Mouse (Mus musculus) E14TG2a.4 (cell line): ENCODE measurements around the gene Rxra.

Experiments used
- H3K27me3 ChIP-seq: 2 replicates; pipeline ENCODE4 v1.6.1; 2014; ENCODE audit warnings: low read length, control low read depth; ENCODE audit not compliant: insufficient read depth
- H3K36me3 ChIP-seq: 2 replicates; pipeline ENCODE4 v1.6.1; 2014; ENCODE audit warnings: low read length, control low read depth; ENCODE audit not compliant: insufficient read depth
- H3K4me1 ChIP-seq: replicated peaks from 2 replicates; pipeline ENCODE4 v1.6.1; 2014; ENCODE audit warnings: low read depth, low read length, control low read depth
- H3K4me3 ChIP-seq: replicated peaks from 2 replicates; pipeline ENCODE4 v1.5.1; 2014; ENCODE audit warnings: mild to moderate bottlenecking, low read length
- H3K9me3 ChIP-seq: 2 replicates; pipeline ENCODE4 v1.6.1; 2014; ENCODE audit warnings: low read length, control low read depth
- CTCF ChIP-seq: conservative IDR thresholded peaks from 2 replicates; pipeline ENCODE4 v1.5.1; 2014; ENCODE audit warnings: low read length
- NANOG ChIP-seq: IDR thresholded peaks from 2 replicates; pipeline ENCODE4 v1.6.1; 2014; ENCODE audit warnings: borderline replicate concordance, low read length, mixed read lengths
- POU5F1 ChIP-seq: IDR thresholded peaks from 2 replicates; pipeline ENCODE4 v1.6.1; 2014; ENCODE audit warnings: low read length, borderline replicate concordance

Gene Rxra

DNA sequence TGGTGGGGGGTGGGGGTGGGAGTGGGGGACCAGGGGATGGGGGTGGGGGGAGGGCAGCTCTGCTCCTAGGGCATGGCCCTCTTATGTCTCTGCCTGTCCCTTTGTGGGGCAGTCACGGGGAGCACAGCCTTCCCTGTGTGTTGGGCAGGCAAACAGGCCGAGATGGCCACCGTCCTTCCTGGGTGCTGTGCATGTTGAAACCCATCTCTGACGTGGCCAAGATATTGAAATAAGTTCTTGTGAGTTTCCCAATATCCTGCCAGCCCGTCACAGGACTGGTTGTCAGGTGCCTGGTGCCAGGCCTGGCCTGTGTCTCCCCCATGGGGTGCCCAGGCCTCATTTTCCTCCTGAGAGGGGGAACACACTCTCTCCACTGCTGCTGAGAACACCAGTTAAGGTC lies 37.9 kb downstream of the Rxra start:
- TF ChIP-seq POU5F1: no peak
- TF ChIP-seq NANOG: no peak
- no peak for TF ChIP-seq CTCF
- H3K27me3 ChIP-seq: 0 out of 2 replicates have a peak, but pooled peaks cover 7% of the 10 kb centered on the region

DNA sequence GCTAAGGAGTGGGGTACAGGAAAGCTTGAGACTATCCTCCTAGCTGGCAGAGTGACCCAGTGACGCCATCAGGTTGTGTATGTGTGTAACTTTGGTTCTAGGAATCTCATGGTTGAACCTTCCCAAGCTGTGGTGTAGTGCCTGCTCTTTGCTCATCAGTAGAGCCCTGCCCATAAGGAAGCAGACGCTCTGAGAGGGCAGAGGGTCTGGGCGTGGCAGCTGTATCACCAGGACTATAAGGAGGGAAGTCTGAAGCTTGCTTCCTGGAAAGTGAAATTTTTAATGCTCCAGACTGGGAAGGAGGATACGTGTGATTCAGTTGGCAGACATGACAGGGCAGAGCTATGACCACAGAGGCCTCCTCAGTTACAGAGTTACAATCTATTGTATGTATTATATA lies 39.0 kb downstream of the Rxra start:
- Histone ChIP-seq H3K9me3 (no peaks in the 10 kb centered on the region), H3K36me3 (no peaks in the 10 kb centered on the region), H3K27me3 (0 out of 2 replicates have a peak, but pooled peaks cover 7% of the 10 kb centered on the region), H3K4me3 (no peak overlapping the region), H3K4me1 (peaks cover 12% of the 10 kb centered on the region)
- no peak for TF ChIP-seq NANOG
- no peak for TF ChIP-seq CTCF
- TF ChIP-seq POU5F1: no peak

More for the DNA sequence above, 37.9 kb downstream of the Rxra start:
- Histone ChIP-seq H3K4me3 (no peak overlapping the region), H3K4me1 (peaks cover 1% of the 10 kb centered on the region), H3K36me3 (no peaks in the 10 kb centered on the region), H3K9me3 (no peaks in the 10 kb centered on the region)

- Histone ChIP-seq H3K9me3 (no peaks in the 10 kb centered on the region), H3K4me1 (peaks cover 17% of the 10 kb centered on the region), H3K27me3 (0 out of 2 replicates have a peak, but pooled peaks cover 7% of the 10 kb centered on the region), H3K4me3 (no peak overlapping the region), H3K36me3 (no peaks in the 10 kb centered on the region)
- TF ChIP-seq POU5F1 (no peak), NANOG (no peak)
Measured at GRCm38 (mm10) chr2:27716339-27716738, 40.1 kb downstream of the Rxra start.

- H3K4me1 ChIP-seq: peaks cover 17% of the 10 kb centered on the region
- H3K4me3 ChIP-seq: no peak overlapping the region
- H3K9me3 ChIP-seq: no peaks in the 10 kb centered on the region
- H3K36me3 ChIP-seq: no peaks in the 10 kb centered on the region
- 0 out of 2 replicates have a peak, but pooled peaks cover 7% of the 10 kb centered on the region for H3K27me3 ChIP-seq
- TF ChIP-seq NANOG (no peak), CTCF (no peak), POU5F1 (no peak)
Measured at GRCm38 (mm10) chr2:27718191-27718590, 42.0 kb downstream of the Rxra start.

GRCm38 (mm10) chr2:27719601-27720000 lies 43.4 kb downstream of the Rxra start:
- Histone ChIP-seq H3K36me3 (no peaks in the 10 kb centered on the region), H3K27me3 (0 out of 2 replicates have a peak, but pooled peaks cover 7% of the 10 kb centered on the region), H3K9me3 (no peaks in the 10 kb centered on the region), H3K4me1 (peaks cover 17% of the 10 kb centered on the region), H3K4me3 (no peak overlapping the region)
- TF ChIP-seq POU5F1: no peak
- no peak for TF ChIP-seq NANOG
- TF ChIP-seq CTCF: no peak

- no peaks in the 10 kb centered on the region for H3K9me3 ChIP-seq
- H3K4me1 ChIP-seq: peaks cover 17% of the 10 kb centered on the region
- TF ChIP-seq NANOG: no peak
- TF ChIP-seq POU5F1: no peak
- no peak for TF ChIP-seq CTCF
- H3K36me3 ChIP-seq: no peaks in the 10 kb centered on the region
- H3K27me3 ChIP-seq: 0 out of 2 replicates have a peak, but pooled peaks cover 7% of the 10 kb centered on the region
- H3K4me3 ChIP-seq: no peak overlapping the region
Measured at GRCm38 (mm10) chr2:27721611-27722010, 45.4 kb downstream of the Rxra start.

DNA sequence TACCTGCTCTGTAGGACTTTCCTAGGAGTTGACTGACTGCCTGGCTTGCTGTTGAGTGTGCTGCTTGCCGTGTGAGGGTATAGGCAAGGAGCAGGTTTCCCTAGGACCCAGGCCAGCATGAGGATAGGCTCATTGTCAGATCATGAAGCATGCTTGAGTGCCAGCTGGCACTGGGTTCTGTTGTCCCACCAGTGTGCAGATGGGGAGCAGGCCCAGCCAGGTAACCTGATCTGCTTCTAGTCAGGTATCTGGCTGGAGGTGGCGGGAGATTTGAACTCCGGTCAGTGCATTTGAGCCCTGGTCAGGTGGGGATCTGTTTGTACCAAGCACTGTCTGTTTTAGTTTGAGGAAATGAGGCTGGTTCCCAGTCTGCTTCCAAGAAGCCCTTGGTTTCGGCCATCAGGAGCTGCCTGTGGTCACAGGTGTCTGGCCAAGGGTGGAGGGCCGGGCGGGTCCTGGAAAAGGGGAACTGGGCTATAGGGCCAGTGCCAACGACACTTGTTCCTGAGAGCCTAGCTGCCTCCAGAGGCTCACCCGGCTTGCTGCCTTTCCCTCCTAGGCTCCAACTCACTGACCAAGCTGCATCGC lies 48.6 kb downstream of the Rxra start:
- Histone ChIP-seq H3K36me3 (no peaks in the 10 kb centered on the region), H3K4me1 (peaks cover 20% of the 10 kb centered on the region), H3K27me3 (0 out of 2 replicates have a peak, but pooled peaks cover 3% of the 10 kb centered on the region), H3K9me3 (no peaks in the 10 kb centered on the region), H3K4me3 (no peak overlapping the region)
- no peak for TF ChIP-seq NANOG

DNA sequence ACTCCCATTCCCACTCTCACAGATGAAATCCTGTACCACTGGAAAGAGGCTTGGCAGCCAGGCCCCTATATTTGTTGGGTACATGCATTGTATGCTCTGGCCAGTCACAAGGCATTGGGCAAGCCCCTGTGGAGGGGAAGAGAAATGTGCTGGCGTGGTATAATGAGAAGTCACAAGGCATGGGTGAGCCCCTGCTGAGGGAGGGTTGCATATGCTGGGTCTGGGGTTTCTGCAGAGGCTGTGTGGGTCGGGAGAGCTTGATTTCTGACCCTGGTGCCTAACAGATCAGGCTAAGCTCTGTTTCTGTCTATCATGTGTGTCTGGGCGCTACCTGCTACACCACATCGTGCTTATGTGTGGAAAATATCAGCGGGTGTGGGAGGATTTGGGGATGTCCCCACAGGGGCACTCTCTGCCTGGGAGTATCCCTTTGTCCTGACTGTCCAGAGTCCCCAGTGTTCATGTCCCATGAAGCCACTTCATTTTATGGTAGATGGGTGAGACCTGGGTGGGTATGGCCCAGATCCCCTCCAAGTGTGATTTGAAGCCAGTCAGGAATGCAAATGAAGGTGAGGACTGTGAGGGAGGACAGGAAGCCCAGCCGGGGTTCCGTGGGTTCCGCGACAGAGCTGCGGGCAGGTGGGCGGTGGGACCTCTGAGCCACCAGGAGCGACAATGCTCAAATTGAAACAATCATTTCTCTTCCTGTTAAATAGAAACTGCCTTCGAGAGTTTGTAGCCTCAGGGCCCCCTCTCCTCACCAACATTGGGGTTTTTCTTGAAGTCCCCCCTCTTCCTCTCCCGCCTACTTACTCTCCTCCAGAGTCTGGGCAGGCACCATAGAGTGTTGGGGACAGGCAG lies 52.0 kb downstream of the Rxra start:
- Histone ChIP-seq H3K36me3 (no peaks in the 10 kb centered on the region), H3K4me1 (peaks cover 13% of the 10 kb centered on the region), H3K27me3 (0 out of 2 replicates have a peak, but pooled peaks cover 3% of the 10 kb centered on the region), H3K9me3 (no peaks in the 10 kb centered on the region), H3K4me3 (no peak overlapping the region)
- TF ChIP-seq NANOG (no peak), CTCF (no peak), POU5F1 (no peak)

- no peaks in the 10 kb centered on the region for H3K36me3 ChIP-seq
- H3K27me3 ChIP-seq: 0 out of 2 replicates have a peak, but pooled peaks cover 3% of the 10 kb centered on the region
- TF ChIP-seq POU5F1 (no peak), NANOG (no peak), CTCF (no peak)
- H3K4me1 ChIP-seq: peaks cover 14% of the 10 kb centered on the region
- no peaks in the 10 kb centered on the region for H3K9me3 ChIP-seq
- no peak overlapping the region for H3K4me3 ChIP-seq
Measured at GRCm38 (mm10) chr2:27729009-27729408, 52.8 kb downstream of the Rxra start.
